Mouse (Mus musculus) urinary bladder, postnatal 14 days (tissue): ENCODE measurements around the gene Nes.

Source experiments
- DNase-seq: peaks from one replicate; pipeline ENCODE4 v3.0.0; 2021; ENCODE audit warnings: low spot score

The Nes gene

GRCm38 (mm10) chr3:87949955-87950515 is 20.8 kb upstream of the Nes start:
- no peak for DNase-seq

- no peak for DNase-seq
These were observed 18.9 kb upstream of the Nes start for GRCm38 (mm10) chr3:87951946-87952345.

- no peak for DNase-seq
These were observed 18.4 kb upstream of the Nes start for GRCm38 (mm10) chr3:87952440-87952839.

GRCm38 (mm10) chr3:87958056-87958455 is 12.8 kb upstream of the Nes start:
- no peak for DNase-seq

GRCm38 (mm10) chr3:87958476-87958875 is 12.4 kb upstream of the Nes start:
- DNase-seq, result peak; percentile 63

- DNase-seq, result no peak
These were observed 11.9 kb upstream of the Nes start for GRCm38 (mm10) chr3:87958967-87959366.

GRCm38 (mm10) chr3:87959371-87959770 is 11.5 kb upstream of the Nes start:
- DNase-seq, result peak; percentile 22

- no peak for DNase-seq
These were observed 10.7 kb upstream of the Nes start for GRCm38 (mm10) chr3:87960191-87960585.

- peak; percentile 91 for DNase-seq
These were observed 10.2 kb upstream of the Nes start for GRCm38 (mm10) chr3:87960586-87961191.

- peak; percentile 55 for DNase-seq
These were observed 517 bp upstream of the Nes start for GRCm38 (mm10) chr3:87970184-87970938.

- DNase-seq, result no peak
These were observed 768 bp downstream of the Nes start for GRCm38 (mm10) chr3:87971489-87972202.

GRCm38 (mm10) chr3:87972203-87972664 is 1.4 kb downstream of the Nes start:
- no peak for DNase-seq

GRCm38 (mm10) chr3:87972776-87973175 is 1.9 kb downstream of the Nes start:
- no peak for DNase-seq

- DNase-seq, result no peak
These were observed 2.9 kb downstream of the Nes start for GRCm38 (mm10) chr3:87973593-87974380.

- no peak for DNase-seq
These were observed 3.6 kb downstream of the Nes start for GRCm38 (mm10) chr3:87974381-87974987.

- no peak for DNase-seq
These were observed 8.6 kb downstream of the Nes start for GRCm38 (mm10) chr3:87979493-87979892.

- no peak for DNase-seq
These were observed 9.2 kb downstream of the Nes start for GRCm38 (mm10) chr3:87980085-87980484.

- DNase-seq, result no peak
These were observed 9.8 kb downstream of the Nes start for GRCm38 (mm10) chr3:87980728-87981127.

- DNase-seq, result no peak
These were observed 10.4 kb downstream of the Nes start for GRCm38 (mm10) chr3:87981214-87981760.

GRCm38 (mm10) chr3:87981894-87982835 is 11.3 kb downstream of the Nes start:
- peak; percentile 33 for DNase-seq
